Mouse (Mus musculus): ENCODE measurements around the gene Tesk1. TPM values are rescaled to one million over a fixed set of nuclear protein-coding genes. Genes with fewer than 3 reads are reported as not detected.
A peak's percentile ranks its signal among the peaks of the same experiment; 100 is the strongest.

Gene Tesk1
- total and polyA plus RNA-seq, 3 experiments: 1.9 to 6.0 (median 4.5) TPM

DNA sequence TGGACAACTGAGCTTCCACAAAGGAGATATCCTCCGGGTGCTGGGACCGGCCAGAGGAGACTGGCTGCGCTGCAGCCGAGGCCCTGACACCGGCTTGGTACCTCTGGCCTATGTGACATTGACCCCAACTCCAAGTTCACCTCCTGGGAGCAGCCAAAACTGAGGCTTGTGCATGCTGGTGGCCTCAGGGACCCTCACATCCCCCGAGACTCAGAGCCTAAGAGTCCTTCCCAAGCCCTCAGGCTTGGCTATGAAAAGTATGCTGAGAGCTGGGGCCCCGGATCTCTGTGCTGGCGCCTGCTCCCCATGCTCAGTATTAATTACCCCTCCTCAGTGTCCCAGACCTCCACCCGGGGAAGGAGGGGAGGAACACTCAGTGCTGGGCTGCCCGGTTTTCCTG lies 15.3 kb upstream of the Tesk1 start:
- Histone ChIP-seq H3K27me3 (replicated peaks) (peaks cover 80% of the 10 kb centered on the region), H3K4me1 (ENCODE audit: control insufficient read depth in 1 of 2, insufficient read depth in 2 of 2) (peaks cover 0 to 26% of the 10 kb centered on the region in 2 experiments; a peak in 2 of 4 replicates), H3K36me3 (replicated peaks in 1 of 2; ENCODE audit: control insufficient read depth in 1 of 2, insufficient read depth in 1 of 2, low read length in 1 of 2) (no peaks in the 10 kb centered on the region), H3K4me2 (ENCODE audit: insufficient read depth, low read depth, poor library complexity, severe bottlenecking) (no peak overlapping the region), H3K9ac (ENCODE audit: insufficient read depth, low read depth) (no peak overlapping the region), H3K9me3 (replicated peaks; ENCODE audit: low read length) (no peaks in the 10 kb centered on the region), H3K4me3 (replicated peaks in 1 of 3; ENCODE audit: low read depth in 2 of 3, low read length in 2 of 3, poor library complexity in 1 of 3) (no peak overlapping the region), H3K27ac (ENCODE audit: insufficient read depth, low read depth) (no peak overlapping the region), H3K79me2 (replicated peaks; ENCODE audit: control insufficient read depth, extremely low read depth, insufficient read depth, poor library complexity, severe bottlenecking) (no peaks in the 10 kb centered on the region)
- TF ChIP-seq JUND (conservative IDR thresholded peaks at IDR 0.05; ENCODE audit: low read depth, low read length) (no peak), PAX5 (IDR thresholded peaks at IDR 0.05; ENCODE audit: low read length) (no peak), RCOR1 (conservative IDR thresholded peaks at IDR 0.05; ENCODE audit: low read depth, low read length) (no peak), EP300 (IDR thresholded peaks at IDR 0.05; ENCODE audit: low read length) (no peak), ZMIZ1 (IDR thresholded peaks at IDR 0.05; ENCODE audit: low read depth, low read length) (no peak), ZC3H11A (IDR thresholded peaks at IDR 0.05; ENCODE audit: low read depth, low read length) (no peak), TBP (conservative IDR thresholded peaks at IDR 0.05; ENCODE audit: low read depth, low read length) (no peak), BHLHE40 (IDR thresholded peaks at IDR 0.05; ENCODE audit: low read depth, low read length) (no peak), SIN3A (IDR thresholded peaks at IDR 0.05; ENCODE audit: low read length) (no peak), MYC (IDR thresholded peaks at IDR 0.05; ENCODE audit: low read depth, low read length) (no peak), SMC3 (IDR thresholded peaks at IDR 0.05; ENCODE audit: low read depth, low read length) (no peak), MAFK (IDR thresholded peaks at IDR 0.05; ENCODE audit: insufficient replicate concordance, low read length) (no peak)
- no peak for DNase-seq (ENCODE audit: extremely low read depth)
- in situ Hi-C loops (cut with MboI; ENCODE audit: low pct_ligation_motif_present, low pct_unique_long_range_greater_than_20kb, low sequenced_read_pairs) (no loop called here), dilution Hi-C loops (cut with MboI; ENCODE audit: extremely low pct_ligation_motif_present, extremely low pct_unique_long_range_greater_than_20kb, low sequenced_read_pairs) (no loop called here)

GRCm38 (mm10) chr4:43427501-43428179 lies 14.1 kb upstream of the Tesk1 start:
- H3K27me3 ChIP-seq (replicated peaks): peaks cover 71% of the 10 kb centered on the region
- H3K4me1 ChIP-seq (ENCODE audit: control insufficient read depth in 1 of 2, insufficient read depth in 2 of 2): peaks cover 0 to 26% of the 10 kb centered on the region in 2 experiments; a peak in 2 of 4 replicates
- H3K4me3 ChIP-seq (replicated peaks in 1 of 3; ENCODE audit: low read depth in 2 of 3, low read length in 2 of 3, poor library complexity in 1 of 3): no peak overlapping the region
- no peak overlapping the region for H3K4me2 ChIP-seq (ENCODE audit: insufficient read depth, low read depth, poor library complexity, severe bottlenecking)
- H3K36me3 ChIP-seq (replicated peaks in 1 of 2; ENCODE audit: control insufficient read depth in 1 of 2, insufficient read depth in 1 of 2, low read length in 1 of 2): no peaks in the 10 kb centered on the region
- DNase-seq (ENCODE audit: extremely low read depth): no peak
- no peak overlapping the region for H3K27ac ChIP-seq (ENCODE audit: insufficient read depth, low read depth)
- H3K79me2 ChIP-seq (replicated peaks; ENCODE audit: control insufficient read depth, extremely low read depth, insufficient read depth, poor library complexity, severe bottlenecking): no peaks in the 10 kb centered on the region
- H3K9me3 ChIP-seq (replicated peaks; ENCODE audit: low read length): no peaks in the 10 kb centered on the region
- no peak overlapping the region for H3K9ac ChIP-seq (ENCODE audit: insufficient read depth, low read depth)
- dilution Hi-C loops (cut with MboI; ENCODE audit: extremely low pct_ligation_motif_present, extremely low pct_unique_long_range_greater_than_20kb, low sequenced_read_pairs): no loop called here
- no peak for TF ChIP-seq ELF1 (IDR thresholded peaks at IDR 0.05; ENCODE audit: low read depth, low read length)
- no peak for TF ChIP-seq USF2 (conservative IDR thresholded peaks at IDR 0.05; ENCODE audit: low read depth, low read length)
- TF ChIP-seq KAT2A (IDR thresholded peaks at IDR 0.05; ENCODE audit: insufficient replicate concordance, low read length): no peak
- peak; percentile 19; the same call in 1 of the 2 replicates for TF ChIP-seq BHLHE40 (IDR thresholded peaks at IDR 0.05; ENCODE audit: low read depth, low read length)
- in situ Hi-C loops (cut with MboI; ENCODE audit: low pct_ligation_motif_present, low pct_unique_long_range_greater_than_20kb, low sequenced_read_pairs): no loop called here
